Mouse (Mus musculus): ENCODE data around the gene Sigirr.

The Sigirr gene

DNA sequence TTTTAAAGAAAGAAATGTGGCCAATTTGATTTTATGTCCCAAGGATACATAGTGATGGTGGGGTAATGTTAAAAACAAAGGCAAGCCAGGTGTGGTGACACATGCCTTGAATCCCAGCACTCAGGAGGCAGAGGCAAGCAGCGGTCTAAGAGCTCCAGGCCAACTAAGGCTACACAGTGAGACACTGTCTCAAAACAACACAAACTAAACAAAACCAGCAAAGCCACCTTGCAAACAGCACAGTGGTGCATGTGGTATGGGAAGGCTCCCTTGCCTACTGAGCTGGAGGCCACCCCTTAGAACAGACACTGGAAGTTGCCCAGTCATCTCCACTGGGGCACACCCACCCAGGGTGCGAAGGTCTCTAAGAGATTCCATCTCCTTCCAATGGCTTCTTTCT is 40.4 kb downstream of the Sigirr start:
- no peak for DNase-seq

GRCm38 (mm10) chr7:141058601-141059341 is 41.6 kb downstream of the Sigirr start:
- DNase-seq = no peak

DNA sequence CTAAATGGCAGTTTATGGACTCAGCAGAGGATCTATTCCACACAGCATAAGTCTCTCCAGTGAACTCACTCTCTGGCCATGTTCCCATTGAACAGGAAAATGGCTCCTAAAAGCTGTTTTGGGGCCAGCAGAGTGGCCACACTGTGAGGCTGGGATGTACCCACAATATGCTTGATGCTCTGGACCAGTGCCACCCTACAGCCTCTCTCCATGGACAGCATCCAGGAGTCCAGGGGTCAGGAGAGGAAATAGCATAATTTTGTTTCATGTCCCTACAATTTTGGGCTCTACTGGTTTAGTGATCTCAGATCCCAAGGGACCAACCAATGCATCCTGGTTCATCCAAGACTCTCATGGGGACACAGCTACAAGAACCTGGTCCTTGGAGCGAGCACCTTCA is 42.8 kb downstream of the Sigirr start:
- DNase-seq = no peak

GRCm38 (mm10) chr7:141056976-141057375 is 43.4 kb downstream of the Sigirr start:
- DNase-seq = no peak

DNA sequence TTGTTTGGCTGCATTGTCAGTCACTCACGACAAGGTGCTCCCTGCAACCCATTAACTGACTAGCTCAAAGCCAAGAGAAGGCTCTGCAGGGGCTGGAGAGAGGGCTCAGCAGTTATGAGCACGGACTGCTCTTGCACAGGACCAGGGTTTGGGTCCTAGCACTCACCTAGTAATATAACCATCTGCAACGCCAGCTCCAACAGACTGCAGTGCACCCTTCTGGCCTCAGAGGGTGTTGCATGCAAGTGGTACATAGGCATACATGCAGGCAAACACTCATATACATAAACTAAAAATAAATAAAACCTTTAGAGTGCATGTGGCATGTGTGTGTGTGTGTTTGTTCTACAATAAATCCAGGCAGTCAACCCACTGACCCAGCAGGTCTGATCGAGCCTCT is 44.6 kb downstream of the Sigirr start:
- no peak for DNase-seq

GRCm38 (mm10) chr7:141052421-141052820 is 48.0 kb downstream of the Sigirr start:
- DNase-seq = no peak

- DNase-seq = no peak
Measured at GRCm38 (mm10) chr7:141052016-141052415, 48.4 kb downstream of the Sigirr start.

DNA sequence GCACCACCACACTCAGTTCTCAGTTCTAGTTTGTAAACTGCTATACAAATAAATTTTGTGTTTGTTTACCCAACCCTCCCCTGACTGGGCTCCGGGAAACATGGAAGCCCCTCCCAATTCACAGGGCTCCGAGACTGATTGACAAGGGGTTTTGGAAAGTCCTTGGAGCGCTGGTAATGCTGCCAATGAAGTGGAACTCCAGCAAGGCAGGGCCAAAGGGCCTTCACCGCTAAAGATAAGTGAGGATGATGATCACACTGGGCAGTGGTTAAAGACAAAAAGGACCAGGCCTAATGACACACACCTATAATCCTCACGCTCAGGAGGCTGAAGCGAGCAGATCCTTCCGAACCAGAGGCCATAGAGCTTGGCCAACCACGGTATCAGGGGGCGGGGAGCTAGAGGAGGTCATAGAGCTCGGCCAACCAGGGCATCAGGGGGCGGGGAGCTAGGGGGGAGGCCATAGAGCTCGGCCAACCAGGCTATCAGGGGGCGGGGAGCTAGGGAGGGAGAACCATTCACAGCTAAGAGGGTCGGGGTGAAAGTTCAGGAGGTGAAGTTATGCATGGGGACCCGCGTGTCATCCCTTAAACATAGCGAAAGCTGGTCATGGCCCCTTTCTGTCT is 49.2 kb downstream of the Sigirr start:
- DNase-seq = no peak

- DNase-seq = no peak
Measured at GRCm38 (mm10) chr7:141049326-141049725, 51.0 kb downstream of the Sigirr start.

DNA sequence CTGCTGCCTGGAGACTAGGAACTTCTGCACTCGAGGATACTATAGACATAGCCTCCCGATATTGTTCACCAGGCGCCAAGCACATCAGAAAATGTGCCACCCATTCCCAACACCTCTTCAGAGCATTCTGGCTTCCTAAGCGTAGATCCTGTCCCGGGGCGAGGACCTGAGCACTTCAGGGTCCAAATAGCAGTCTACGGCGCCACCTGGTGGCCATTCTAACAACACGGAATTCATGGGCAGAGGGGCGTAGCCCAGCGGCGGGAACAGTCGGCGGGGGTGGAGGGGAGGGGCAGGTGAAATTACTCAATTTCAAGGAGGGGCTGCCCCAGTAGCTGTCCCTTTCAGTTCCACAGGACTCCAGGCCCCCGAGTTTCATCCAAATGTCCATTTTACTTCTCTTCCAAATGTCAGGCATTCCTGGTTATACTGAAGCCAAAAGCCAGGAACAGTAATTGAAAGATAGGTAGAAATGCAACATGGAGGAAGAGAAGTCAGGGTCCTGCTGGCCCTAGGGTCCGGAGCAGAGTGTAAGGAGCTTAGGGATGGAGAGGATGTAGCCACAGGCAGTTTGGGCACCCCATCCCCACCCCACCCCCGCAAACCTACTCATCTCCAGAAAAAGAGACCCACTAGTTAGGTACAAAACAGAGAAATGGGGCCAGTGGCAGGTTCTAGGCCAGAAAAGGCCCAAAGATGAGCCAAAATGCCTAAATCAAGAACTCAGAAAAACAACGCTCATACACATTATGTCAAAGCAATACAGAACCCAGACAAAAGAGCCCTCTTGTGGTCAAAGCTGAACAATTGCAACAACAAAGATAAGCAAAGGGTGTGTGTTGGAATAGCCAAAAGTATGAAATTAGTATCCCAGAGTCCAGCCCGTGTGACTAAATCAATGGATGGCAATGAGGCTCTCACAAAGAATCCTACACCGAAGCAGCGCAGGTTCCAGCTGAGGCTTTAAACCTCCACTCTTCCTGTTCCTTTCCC is 51.9 kb downstream of the Sigirr start:
- DNase-seq = peak; percentile 93 to 94

GRCm38 (mm10) chr7:141047581-141048225 is 52.7 kb downstream of the Sigirr start:
- DNase-seq = peak; percentile 84 to 92

DNA sequence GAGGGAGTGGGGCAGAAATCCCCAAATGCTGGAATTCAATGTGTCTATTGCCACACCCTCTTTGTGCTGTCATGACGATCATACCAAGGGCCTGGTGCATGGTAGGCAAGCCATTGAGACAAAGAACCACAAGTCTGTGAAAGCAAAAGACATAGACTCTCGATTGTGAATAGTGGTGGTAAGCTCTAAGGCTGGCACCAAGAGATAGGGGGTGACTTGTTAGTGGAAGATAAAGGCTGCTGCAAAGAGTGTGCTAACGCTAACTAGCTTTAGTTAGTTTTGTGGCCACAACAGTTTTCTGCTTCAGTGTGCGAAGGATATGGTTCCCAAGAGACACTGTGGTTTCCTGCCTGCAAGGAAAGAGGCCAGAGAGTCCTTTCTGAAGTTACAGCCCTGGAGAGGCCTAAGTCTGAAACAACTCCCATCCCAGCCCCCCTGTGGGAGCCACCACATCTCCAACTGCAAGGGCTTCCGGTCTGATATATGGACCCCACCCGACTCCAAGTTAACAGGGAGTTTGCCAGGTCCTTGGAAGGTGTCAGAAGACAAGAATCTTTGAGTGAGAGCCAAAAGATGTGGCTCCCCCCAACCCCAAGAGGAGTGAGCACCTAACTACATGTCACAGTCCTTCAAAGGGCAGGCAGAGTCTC is 53.3 kb downstream of the Sigirr start:
- peak; percentile 43 to 60 for DNase-seq

DNA sequence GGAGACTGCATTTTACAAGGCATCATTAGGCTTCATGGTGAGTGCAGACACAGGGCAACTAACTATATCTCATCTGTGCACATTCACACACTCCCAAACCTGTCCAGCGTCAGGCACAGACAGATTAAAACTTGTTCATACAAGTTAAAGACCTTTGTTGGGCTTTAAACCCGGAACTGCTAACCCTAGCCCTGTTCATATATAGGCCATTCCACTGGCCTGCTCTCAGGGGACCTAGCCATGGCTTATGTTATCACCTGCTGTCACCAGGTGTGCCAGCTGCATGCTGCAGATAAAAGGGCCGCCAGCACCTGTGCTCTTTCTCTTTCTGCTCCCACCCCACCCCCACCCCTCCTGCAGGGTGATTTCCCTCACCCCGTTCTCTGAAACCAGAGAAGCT is 57.8 kb downstream of the Sigirr start:
- no peak for DNase-seq

- peak; percentile 87 to 94 for DNase-seq
Measured at GRCm38 (mm10) chr7:141041661-141042060, 58.7 kb downstream of the Sigirr start.
